Comparison of ENCODE assay signal across 24 mouse cellular contexts in the genomic region with DNA sequence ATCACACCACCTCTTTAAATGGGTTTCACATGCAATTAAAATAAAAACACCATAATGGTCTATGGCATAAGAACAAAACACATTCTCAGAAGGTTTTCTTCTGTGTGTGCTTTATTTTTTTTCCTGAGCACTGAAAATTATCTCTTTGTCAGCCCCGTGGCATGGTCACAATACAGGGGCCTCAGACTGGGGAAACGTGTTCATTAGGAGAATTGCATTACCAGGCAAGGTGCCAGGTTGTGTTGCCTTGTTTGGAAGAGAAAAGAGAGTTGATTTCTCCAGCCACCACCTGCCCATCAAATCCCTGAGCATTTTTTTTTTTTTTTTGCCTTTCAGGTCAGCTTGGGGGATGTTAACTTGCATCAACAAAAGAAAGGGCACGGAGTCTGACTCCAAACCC.
DNase-seq lines count a peak whose midpoint lies in the region; ATAC-seq lines count a peak whose summit lies in the region.
"Had no signal": no experiment of that assay in that cellular context is flagged by ENCODE, and none has a peak within 500 bp of the region (broad histone marks: within the 10 kb centered on the region; RNA-seq: fewer than 3 reads in every experiment).

No protein-coding gene starts in this region.

- no peak for ATAC-seq in hindbrain, embryonic 14.5 days (ENCODE audit: low FRiP score)
- ATAC-seq in hindbrain, embryonic 12.5 days (ENCODE audit: low FRiP score) = no peak
- ATAC-seq in forebrain, embryonic 16.5 days = peak; percentile 62
- ATAC-seq: lung, postnatal 0 days had no signal

- H3K9ac ChIP-seq in hindbrain, embryonic 14.5 days = no peak overlapping the region
- H3K9ac ChIP-seq in hindbrain, embryonic 12.5 days = no peak overlapping the region
- no peak overlapping the region for H3K9ac ChIP-seq in forebrain, embryonic 16.5 days (replicated peaks; ENCODE audit: low read depth, low read length)
- H3K9ac ChIP-seq: heart, embryonic 12.5 days; limb, embryonic 15.5 days; liver, embryonic 15.5 days; neural tube, embryonic 13.5 days; stomach, embryonic 15.5 days had no signal

- no peak overlapping the region; the same call in 1 of the 2 replicates for H3K27ac ChIP-seq in hindbrain, embryonic 14.5 days
- H3K27ac ChIP-seq in hindbrain, embryonic 12.5 days = no peak overlapping the region
- H3K27ac ChIP-seq in forebrain, embryonic 16.5 days (ENCODE audit: low read length) = no peak overlapping the region
- H3K27ac ChIP-seq: kidney, postnatal 0 days; layer of hippocampus, adult 2 months; limb, embryonic 15.5 days; liver, embryonic 15.5 days; neural tube, embryonic 13.5 days; stomach, embryonic 15.5 days had no signal

- H3K9me3 ChIP-seq in hindbrain, embryonic 14.5 days (ENCODE audit: control insufficient read depth, low read length) = no peaks in the 10 kb centered on the region
- H3K9me3 ChIP-seq in hindbrain, embryonic 12.5 days (replicated peaks) = no peaks in the 10 kb centered on the region
- H3K9me3 ChIP-seq in forebrain, embryonic 16.5 days (ENCODE audit: control insufficient read depth, low read length) = no peaks in the 10 kb centered on the region
- H3K9me3 ChIP-seq: heart, embryonic 12.5 days; limb, embryonic 15.5 days; liver, embryonic 15.5 days; neural tube, embryonic 13.5 days; stomach, embryonic 15.5 days had no signal

- WGBS in hindbrain, embryonic 14.5 days = 17% methylated on average over 3 of the region's 3 CpGs
- WGBS in hindbrain, embryonic 12.5 days = 26% methylated on average over 3 of the region's 3 CpGs
- 11% methylated on average over 3 of the region's 3 CpGs for WGBS in forebrain, embryonic 16.5 days

- no peak overlapping the region for H3K4me2 ChIP-seq in hindbrain, embryonic 14.5 days (replicated peaks)
- H3K4me2 ChIP-seq in hindbrain, embryonic 12.5 days (replicated peaks) = no peak overlapping the region
- no peak overlapping the region for H3K4me2 ChIP-seq in forebrain, embryonic 16.5 days (ENCODE audit: low read length)
- H3K4me2 ChIP-seq: heart, embryonic 12.5 days; limb, embryonic 15.5 days; liver, embryonic 15.5 days; neural tube, embryonic 13.5 days; stomach, embryonic 15.5 days had no signal

- H3K36me3 ChIP-seq in hindbrain, embryonic 14.5 days (replicated peaks; ENCODE audit: control insufficient read depth, insufficient read depth) = no peaks in the 10 kb centered on the region
- no peaks in the 10 kb centered on the region for H3K36me3 ChIP-seq in hindbrain, embryonic 12.5 days
- no peaks in the 10 kb centered on the region for H3K36me3 ChIP-seq in forebrain, embryonic 16.5 days (ENCODE audit: control insufficient read depth, insufficient read depth)
- H3K36me3 ChIP-seq: heart, embryonic 12.5 days; limb, embryonic 15.5 days; liver, embryonic 15.5 days; neural tube, embryonic 13.5 days; stomach, embryonic 15.5 days had no signal

- peaks cover 10% of the 10 kb centered on the region for H3K4me1 ChIP-seq in hindbrain, embryonic 14.5 days (replicated peaks; ENCODE audit: control insufficient read depth, insufficient read depth, low read length)
- peaks cover 10% of the 10 kb centered on the region for H3K4me1 ChIP-seq in hindbrain, embryonic 12.5 days
- peaks cover 14% of the 10 kb centered on the region for H3K4me1 ChIP-seq in forebrain, embryonic 16.5 days (replicated peaks; ENCODE audit: control insufficient read depth, insufficient read depth, low read length)
- H3K4me1 ChIP-seq: heart, embryonic 12.5 days; limb, embryonic 15.5 days; liver, embryonic 15.5 days; stomach, embryonic 15.5 days had no signal

- H3K27me3 ChIP-seq in hindbrain, embryonic 14.5 days (ENCODE audit: control insufficient read depth, insufficient read depth, low read length) = no peaks in the 10 kb centered on the region
- H3K27me3 ChIP-seq in hindbrain, embryonic 12.5 days = no peaks in the 10 kb centered on the region
- no peaks in the 10 kb centered on the region for H3K27me3 ChIP-seq in forebrain, embryonic 16.5 days (replicated peaks; ENCODE audit: control insufficient read depth, insufficient read depth, low read length)
- H3K27me3 ChIP-seq: heart, embryonic 12.5 days; limb, embryonic 15.5 days; liver, embryonic 15.5 days; neural tube, embryonic 13.5 days; stomach, embryonic 15.5 days had no signal

- H3K4me3 ChIP-seq in hindbrain, embryonic 14.5 days (replicated peaks; ENCODE audit: low read length) = no peak overlapping the region
- no peak overlapping the region for H3K4me3 ChIP-seq in hindbrain, embryonic 12.5 days
- no peak overlapping the region for H3K4me3 ChIP-seq in forebrain, embryonic 16.5 days (replicated peaks; ENCODE audit: low read length)
- H3K4me3 ChIP-seq: heart, embryonic 12.5 days; layer of hippocampus, adult 2 months; limb, embryonic 15.5 days; liver, embryonic 15.5 days; neural tube, embryonic 13.5 days; stomach, embryonic 15.5 days had no signal

- DNase-seq in hindbrain, embryonic 14.5 days (ENCODE audit: low spot score) = peak; percentile 55
- peak; percentile 7 for DNase-seq in right cerebral cortex, postnatal 4 days
- no peak for DNase-seq in right cerebral cortex, postnatal 25 days
- DNase-seq in embryo, embryonic 10.5 days (ENCODE audit: low spot score) = no peak
- no peak for DNase-seq in embryo, embryonic 10 days (ENCODE audit: low spot score)
- DNase-seq: adrenal gland, postnatal 36 days; B cell, adult 2 months; cerebellum, adult 8-10 months; embryo, embryonic 11 days; heart, postnatal 14 days; kidney, adult 11 months; layer of hippocampus, postnatal 36 days; right cerebral cortex, postnatal 14 days; thymus, adult 18-20 months had no signal

Comparison
In these comparisons a context has a peak if more than half of its experiments do, and no peak if none do; other contexts are left out.
1. DNase-seq: peak in hindbrain, embryonic 14.5 days (single experiment) and right cerebral cortex, postnatal 4 days (single experiment); none in right cerebral cortex, postnatal 25 days (single experiment), embryo, embryonic 10.5 days (single experiment) and embryo, embryonic 10 days (single experiment).